Mouse (Mus musculus) olfactory bulb, adult 2 months (tissue): ENCODE results near the gene Arvcf. TPM values are rescaled to one million over a fixed set of nuclear protein-coding genes. Genes with fewer than 3 reads are reported as not detected.

Experiments
- H3K27ac ChIP-seq: fragments of 200-500 bp; 2 replicates; pipeline ENCODE4 v1.5.1; 2012; ENCODE audit warnings: low read depth, low read length; ENCODE audit not compliant: insufficient read depth
- H3K4me1 ChIP-seq: fragments of 200-500 bp; 2 replicates; pipeline ENCODE4 v1.6.1; 2012; ENCODE audit warnings: low read length; ENCODE audit not compliant: control insufficient read depth, insufficient read depth
- H3K4me3 ChIP-seq: fragments of 200-500 bp; 2 replicates; pipeline ENCODE4 v1.5.1; 2012; ENCODE audit warnings: mild to moderate bottlenecking, low read depth, low read length, moderate library complexity; ENCODE audit not compliant: insufficient read depth
- CTCF ChIP-seq: fragments of 200-500 bp; IDR thresholded peaks from 2 replicates; pipeline ENCODE4 v1.5.1; 2012; ENCODE audit warnings: low read depth, mild to moderate bottlenecking, low read length, moderate library complexity; ENCODE audit not compliant: insufficient read depth
- POLR2A ChIP-seq: fragments of 200-500 bp; IDR thresholded peaks from 2 replicates; pipeline ENCODE4 v1.6.1; 2012; ENCODE audit warnings: mild to moderate bottlenecking, low read depth, low read length, moderate library complexity; ENCODE audit not compliant: insufficient read depth
- WGBS: fragments of 180-500 bp; shearing (Covaris S2); methylation state at CpG from one replicate; pipeline ENCODE4 v1.1.7; 2018; 5-methylcytosine and 5-hydroxymethylcytosine counted together
- polyA plus RNA-seq: library from polyadenylated mRNA; stranded (reverse); fragments of >200 nt; gene quantifications from 2 replicates; pipeline ENCODE4 v1.2.4, GENCODE M21; 2012; ENCODE audit warnings: low replicate concordance; ENCODE audit not compliant: missing spikeins, insufficient read depth, insufficient read length

Gene Arvcf
- polyA plus RNA-seq, 1 experiment = not detected

- Histone ChIP-seq H3K4me3 (no peak overlapping the region), H3K4me1 (peaks cover 35% of the 10 kb centered on the region), H3K27ac (no peak overlapping the region)
- WGBS = 96% methylated on average over 3 of the region's 3 CpGs
- TF ChIP-seq POLR2A (no peak), CTCF (no peak)
Measured at GRCm38 (mm10) chr16:18391728-18392127, 43.7 kb downstream of the Arvcf start.

GRCm38 (mm10) chr16:18392469-18393426 is 44.8 kb downstream of the Arvcf start:
- Histone ChIP-seq H3K4me3 (peak overlapping the region; percentile 60), H3K27ac (no peak overlapping the region), H3K4me1 (peaks cover 35% of the 10 kb centered on the region)
- no peak for TF ChIP-seq CTCF
- peak; percentile 35; the same call in 1 of the 2 replicates for TF ChIP-seq POLR2A
- WGBS = 4% methylated on average over 63 of the region's 63 CpGs

- WGBS = 82% methylated on average over 5 of the region's 5 CpGs
- H3K27ac ChIP-seq = no peak overlapping the region
- TF ChIP-seq POLR2A (no peak), CTCF (no peak)
- H3K4me3 ChIP-seq = no peak overlapping the region
- H3K4me1 ChIP-seq = peaks cover 28% of the 10 kb centered on the region
Measured at GRCm38 (mm10) chr16:18393595-18393994, 45.6 kb downstream of the Arvcf start.

- Histone ChIP-seq H3K27ac (no peak overlapping the region), H3K4me1 (peaks cover 23% of the 10 kb centered on the region), H3K4me3 (no peak overlapping the region)
- TF ChIP-seq POLR2A = no peak
- no peak for TF ChIP-seq CTCF
- 81% methylated on average over 3 of the region's 3 CpGs for WGBS
Measured at GRCm38 (mm10) chr16:18394056-18394455, 46.1 kb downstream of the Arvcf start.

GRCm38 (mm10) chr16:18394777-18395619 is 47.0 kb downstream of the Arvcf start:
- TF ChIP-seq POLR2A (no peak), CTCF (no peak)
- 48% methylated on average over 11 of the region's 11 CpGs for WGBS
- Histone ChIP-seq H3K4me3 (no peak overlapping the region), H3K4me1 (peaks cover 25% of the 10 kb centered on the region), H3K27ac (no peak overlapping the region)

- TF ChIP-seq CTCF = no peak
- no peak for TF ChIP-seq POLR2A
- no peak overlapping the region for H3K27ac ChIP-seq
- WGBS = 57% methylated on average over 6 of the region's 7 CpGs
- no peak overlapping the region for H3K4me3 ChIP-seq
- peaks cover 28% of the 10 kb centered on the region for H3K4me1 ChIP-seq
Measured at GRCm38 (mm10) chr16:18395620-18396036, 47.6 kb downstream of the Arvcf start.

- TF ChIP-seq CTCF = no peak
- H3K27ac ChIP-seq = no peak overlapping the region
- WGBS = 63% methylated on average over 2 of the region's 2 CpGs
- no peak overlapping the region for H3K4me3 ChIP-seq
- H3K4me1 ChIP-seq = peaks cover 31% of the 10 kb centered on the region
Measured at GRCm38 (mm10) chr16:18396201-18396600, 48.2 kb downstream of the Arvcf start.

GRCm38 (mm10) chr16:18396791-18397621 is 49.0 kb downstream of the Arvcf start:
- TF ChIP-seq CTCF (no peak), POLR2A (no peak)
- Histone ChIP-seq H3K27ac (no peak overlapping the region), H3K4me1 (peaks cover 31% of the 10 kb centered on the region), H3K4me3 (no peak overlapping the region)
- WGBS = 95% methylated on average over 27 of the region's 27 CpGs
